Mouse (Mus musculus) midbrain, postnatal 0 days (tissue): ENCODE measurements around the gene Tesk2. TPM values are rescaled to one million over a fixed set of nuclear protein-coding genes. Genes with fewer than 3 reads are reported as not detected.

ENCODE experiments used
- ATAC-seq: fragments of 200-750 bp; cut with Nextera tagmentation; 2 replicates; pipeline ENCODE4 v1.8.0; 2017; ENCODE audit warnings: moderate number of reproducible peaks, mild to moderate bottlenecking, moderate TSS enrichment, moderate library complexity; ENCODE audit not compliant: low FRiP score
- DNase-seq: peaks from one replicate; pipeline ENCODE4 v3.0.0-alpha.2; 2015; ENCODE audit warnings: low spot score
- H3K27ac ChIP-seq: fragments of 300-500 bp; sonication (generic); 2 replicates; pipeline ENCODE4 v1.5.1; 2014; ENCODE audit warnings: low read depth, mild to moderate bottlenecking, low read length, mixed read lengths
- H3K27me3 ChIP-seq: fragments of 300-500 bp; sonication (generic); 2 replicates; pipeline ENCODE4 v1.6.1; 2014; ENCODE audit warnings: low read length, control low read depth, mixed read lengths; ENCODE audit not compliant: insufficient read depth
- H3K36me3 ChIP-seq: fragments of 300-500 bp; sonication (generic); 2 replicates; pipeline ENCODE4 v1.6.1; 2014; ENCODE audit warnings: low read length, control low read depth, mixed read lengths; ENCODE audit not compliant: insufficient read depth
- H3K4me1 ChIP-seq: fragments of 300-500 bp; sonication (generic); 2 replicates; pipeline ENCODE4 v1.6.1; 2014; ENCODE audit warnings: mild to moderate bottlenecking, control low read depth, antibody characterized with exemption, low read length, mixed read lengths; ENCODE audit not compliant: insufficient read depth
- H3K4me2 ChIP-seq: fragments of 300-500 bp; sonication (generic); 2 replicates; pipeline ENCODE4 v1.6.1; 2014; ENCODE audit warnings: low read depth, mild to moderate bottlenecking, low read length, mixed read lengths; ENCODE audit not compliant: poor library complexity, severe bottlenecking
- H3K4me3 ChIP-seq: fragments of 300-500 bp; sonication (generic); 2 replicates; pipeline ENCODE4 v1.5.1; 2014; ENCODE audit warnings: low read depth, mild to moderate bottlenecking, low read length, moderate library complexity
- H3K9ac ChIP-seq: fragments of 300-500 bp; sonication (generic); replicated peaks from 2 replicates; pipeline ENCODE4 v1.6.1; 2014; ENCODE audit warnings: mild to moderate bottlenecking, low read length, moderate library complexity, mixed read lengths; ENCODE audit not compliant: poor library complexity, severe bottlenecking
- H3K9me3 ChIP-seq: fragments of 300-500 bp; sonication (generic); 2 replicates; pipeline ENCODE4 v1.6.1; 2016; ENCODE audit warnings: low read length, control low read depth
- CTCF ChIP-seq: IDR thresholded peaks from 2 replicates; pipeline ENCODE4 v1.5.1; 2016; ENCODE audit warnings: antibody characterized with exemption, mild to moderate bottlenecking
- WGBS: fragments of 180-500 bp; shearing (Covaris S2); extraction: QIAGEN DNeasy Blood & Tissue Kit; methylation state at CpG from one replicate; pipeline ENCODE4 v1.1.7; 2014; 5-methylcytosine and 5-hydroxymethylcytosine counted together
- polyA plus RNA-seq: library from polyadenylated mRNA; unstranded; fragments of >200 nt; fragmentation: Nextera tagmentation; extraction: Ambion mirVana; gene quantifications from 2 replicates; pipeline ENCODE4 v1.2.1, GENCODE M21; 2015
- total RNA-seq: library from RNA; depleted of rRNA; stranded (reverse); fragments of >200 nt; gene quantifications from 2 replicates; pipeline ENCODE4 v1.2.3, GENCODE M21; 2014

Gene Tesk2
- total and polyA plus RNA-seq, 2 experiments from 2014 or later, result 0.77 to 1.6 TPM

DNA sequence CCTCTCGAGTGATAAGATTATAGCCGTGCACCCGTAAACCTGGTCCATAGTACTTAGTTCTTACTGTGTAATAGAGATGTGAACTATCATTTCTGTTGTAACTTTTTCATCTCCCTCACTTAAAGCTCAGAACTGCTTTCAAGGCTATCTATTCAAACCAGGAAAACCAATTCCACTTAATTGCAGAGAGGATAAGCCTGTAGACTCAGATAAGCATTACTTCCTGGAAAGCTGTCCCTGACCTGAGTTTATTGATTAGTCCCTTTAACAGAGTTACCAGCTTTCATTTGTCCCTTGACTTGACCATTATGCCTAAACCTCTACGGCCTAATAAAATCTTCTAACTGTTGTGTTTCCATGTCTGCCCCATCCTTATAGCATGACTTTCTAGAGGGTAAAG, 36.8 kb upstream of the Tesk2 start:
- Histone ChIP-seq H3K4me2 (no peak overlapping the region), H3K9me3 (no peaks in the 10 kb centered on the region), H3K4me3 (no peak overlapping the region), H3K36me3 (no peaks in the 10 kb centered on the region), H3K9ac (no peak overlapping the region), H3K27me3 (no peaks in the 10 kb centered on the region), H3K4me1 (peaks cover 3% of the 10 kb centered on the region; the same call in 1 of the 2 replicates), H3K27ac (no peak overlapping the region)
- DNase-seq, result no peak
- WGBS, result 88% methylated on average over 4 of the region's 4 CpGs
- ATAC-seq, result no peak
- TF ChIP-seq CTCF, result no peak

DNA sequence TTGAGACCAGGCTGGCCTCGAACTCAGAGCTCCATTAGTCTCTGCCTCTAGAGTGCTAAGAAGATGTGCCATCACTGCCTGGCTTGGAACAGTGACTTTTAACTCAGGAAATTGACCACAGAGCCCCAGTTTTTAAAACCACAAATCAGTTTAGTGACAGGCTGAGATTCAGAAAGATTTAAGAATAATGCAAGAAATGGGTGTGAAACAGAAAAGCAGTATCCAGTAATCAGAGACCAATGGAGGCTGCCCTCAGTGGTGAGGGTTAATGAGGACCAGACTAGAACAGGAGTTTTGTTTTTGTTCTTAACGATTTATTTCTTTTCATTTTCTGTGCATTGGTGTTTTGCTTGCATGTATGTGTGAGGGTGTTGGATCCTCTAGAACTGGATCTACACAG, 36.1 kb upstream of the Tesk2 start:
- Histone ChIP-seq H3K4me1 (peaks cover 3% of the 10 kb centered on the region; the same call in 1 of the 2 replicates), H3K4me3 (peak overlapping the region; percentile 59; the same call in 1 of the 2 replicates), H3K4me2 (peak overlapping the region; percentile 63), H3K27me3 (no peaks in the 10 kb centered on the region), H3K9ac (0 out of 2 replicates have a peak overlapping the region, but pooled peaks have one; percentile 69), H3K27ac (peak overlapping the region; percentile 85; the same call in 1 of the 2 replicates), H3K9me3 (no peaks in the 10 kb centered on the region), H3K36me3 (no peaks in the 10 kb centered on the region)
- 80% methylated on average over 2 of the region's 2 CpGs for WGBS
- DNase-seq (no peak), ATAC-seq (no peak)
- no peak for TF ChIP-seq CTCF

DNA sequence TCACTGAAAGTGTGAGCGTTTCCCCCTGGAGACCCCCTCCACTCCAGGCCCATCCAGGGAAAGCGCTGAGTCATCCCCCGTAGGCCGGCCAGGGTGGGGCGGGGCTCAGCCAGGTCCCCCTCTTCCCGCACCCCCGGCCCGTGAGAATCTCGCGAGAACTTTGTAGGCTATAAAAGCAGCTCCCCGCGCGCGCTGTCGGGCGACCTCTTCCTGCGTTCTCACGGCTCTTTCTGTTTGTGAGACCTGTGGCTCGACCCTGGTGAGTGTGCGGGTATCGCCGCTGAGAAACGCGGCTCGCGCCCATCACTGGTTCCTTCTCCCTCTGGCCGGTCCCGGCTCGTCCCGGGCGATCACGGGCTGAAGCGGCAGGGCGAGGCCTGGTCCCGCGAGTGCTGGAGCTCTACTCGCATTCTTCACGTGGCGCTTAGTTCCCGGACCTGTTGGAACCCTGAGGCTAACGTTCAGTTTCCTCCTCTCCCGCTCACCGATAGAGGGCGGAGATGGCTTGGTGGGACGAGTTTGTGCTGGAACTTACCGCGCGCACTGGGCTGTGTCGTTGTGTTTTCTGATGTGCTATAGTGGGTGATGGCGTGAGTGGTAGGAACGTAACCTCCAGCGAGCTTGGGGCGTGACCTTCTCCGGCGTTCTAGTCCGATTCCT, 35.2 kb upstream of the Tesk2 start, which contains the start of gene Prdx1:
Prdx1 (plus strand) TSS at position 143 of the 660 bp plus-strand sequence.
- Histone ChIP-seq H3K9ac (peak within 1 kb of the TSS; percentile 69), H3K4me2 (peak within 1 kb of the TSS; percentile 63), H3K27me3 (no peaks in the 10 kb centered on the region), H3K27ac (peak within 1 kb of the TSS; percentile 85), H3K4me1 (peaks cover 3% of the 10 kb centered on the region; the same call in 1 of the 2 replicates), H3K4me3 (peak within 1 kb of the TSS; percentile 59), H3K36me3 (no peaks in the 10 kb centered on the region), H3K9me3 (no peaks in the 10 kb centered on the region)
- peak; percentile 91 for DNase-seq
- under 1% methylated on average over 56 of the region's 56 CpGs for WGBS
- TF ChIP-seq CTCF, result peak; percentile 89
- ATAC-seq, result peak; percentile 98

DNA sequence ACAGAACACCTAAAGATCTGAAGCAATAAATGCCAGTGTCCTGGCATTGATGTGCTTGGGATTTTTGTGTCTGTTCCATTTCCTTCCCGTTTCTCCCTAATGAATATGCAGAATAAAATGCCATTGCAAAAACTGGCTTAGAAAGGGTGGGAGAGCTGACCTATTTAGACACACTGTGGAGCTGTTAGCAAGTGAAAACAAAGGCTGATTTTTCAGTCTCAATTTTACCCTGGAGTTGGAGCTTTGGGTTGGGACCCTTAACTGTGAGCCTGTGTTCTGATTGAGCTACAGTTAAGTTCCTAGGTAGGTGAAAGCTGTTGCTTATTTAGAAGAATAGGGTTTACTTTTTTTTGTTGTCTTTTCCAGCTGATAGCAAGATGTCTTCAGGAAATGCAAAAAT, 33.7 kb upstream of the Tesk2 start:
- no peak for DNase-seq
- WGBS, result 31% methylated on average over 1 of the region's 1 CpGs
- TF ChIP-seq CTCF, result no peak

DNA sequence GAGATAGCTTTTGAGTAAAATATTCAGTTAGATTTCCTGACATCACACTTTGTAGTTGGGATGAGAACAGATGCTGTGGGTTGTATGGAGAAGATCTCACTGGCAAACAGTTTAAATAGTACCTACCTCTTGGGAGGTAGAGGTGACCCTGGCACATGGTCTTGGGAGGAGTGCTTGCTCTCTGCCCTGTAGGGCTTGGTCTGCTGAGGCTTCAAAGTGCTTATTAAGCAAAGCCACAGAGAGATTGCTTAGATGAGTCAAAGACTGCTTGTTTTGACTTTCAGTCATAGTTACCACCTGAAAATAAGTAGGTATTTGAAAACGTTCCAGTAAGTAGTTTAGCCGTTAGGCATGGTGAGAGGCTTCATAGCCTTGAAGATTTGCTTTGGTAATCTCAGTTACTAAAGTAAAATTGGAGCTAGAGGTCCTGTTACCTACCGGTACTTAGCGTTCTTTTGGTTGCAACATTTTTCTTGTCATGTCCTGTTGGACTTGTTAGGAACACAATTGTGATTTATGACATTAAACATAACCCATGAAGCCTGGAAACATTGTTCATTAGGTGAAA, 31.4 kb upstream of the Tesk2 start:
- Histone ChIP-seq H3K36me3 (peaks cover 12% of the 10 kb centered on the region; the same call in 1 of the 2 replicates), H3K9ac (no peak overlapping the region), H3K27ac (no peak overlapping the region), H3K4me3 (no peak overlapping the region), H3K4me2 (no peak overlapping the region), H3K27me3 (no peaks in the 10 kb centered on the region), H3K4me1 (peaks cover 3% of the 10 kb centered on the region; the same call in 1 of the 2 replicates), H3K9me3 (no peaks in the 10 kb centered on the region)
- no peak for TF ChIP-seq CTCF
- ATAC-seq (no peak), DNase-seq (no peak)
- WGBS, result 91% methylated on average over 4 of the region's 4 CpGs

More for the DNA sequence above, 33.7 kb upstream of the Tesk2 start:
- H3K4me1 ChIP-seq, result peaks cover 3% of the 10 kb centered on the region; the same call in 1 of the 2 replicates
- H3K36me3 ChIP-seq, result no peaks in the 10 kb centered on the region
- H3K9me3 ChIP-seq, result no peaks in the 10 kb centered on the region
- no peak for ATAC-seq
- peak overlapping the region; percentile 63 for H3K4me2 ChIP-seq
- no peak overlapping the region for H3K27ac ChIP-seq
- no peak overlapping the region; the same call in 1 of the 2 replicates for H3K9ac ChIP-seq
- H3K4me3 ChIP-seq, result peak overlapping the region; percentile 59
- H3K27me3 ChIP-seq, result no peaks in the 10 kb centered on the region

DNA sequence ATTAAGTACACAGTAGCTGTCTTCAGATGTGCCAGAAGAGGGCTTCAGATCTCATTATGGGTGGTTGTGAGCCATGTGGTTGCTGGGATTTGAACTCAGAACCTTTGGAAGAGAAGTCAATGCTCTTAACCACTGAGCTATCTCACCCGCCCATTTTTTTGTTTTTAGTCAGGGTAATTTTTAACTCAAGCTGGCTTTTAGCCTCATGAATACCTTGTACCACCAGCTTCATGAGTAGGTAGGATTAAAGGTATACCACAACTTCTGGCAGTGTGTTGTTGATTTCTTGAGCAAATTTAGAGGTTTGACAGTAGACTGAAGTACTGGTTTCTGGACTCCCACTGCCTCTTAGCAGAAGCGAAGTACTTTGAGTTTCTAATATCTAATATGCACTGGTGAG, 28.6 kb upstream of the Tesk2 start:
- H3K4me1 ChIP-seq, result no peaks in the 10 kb centered on the region
- DNase-seq, result no peak
- WGBS, result 93% methylated on average over 2 of the region's 2 CpGs
- H3K27ac ChIP-seq, result no peak overlapping the region
- ATAC-seq, result no peak
- no peak overlapping the region for H3K4me3 ChIP-seq
- no peak overlapping the region for H3K9ac ChIP-seq
- no peaks in the 10 kb centered on the region for H3K9me3 ChIP-seq
- no peak for TF ChIP-seq CTCF
- no peak overlapping the region for H3K4me2 ChIP-seq
- H3K27me3 ChIP-seq, result no peaks in the 10 kb centered on the region
- H3K36me3 ChIP-seq, result peaks cover 20% of the 10 kb centered on the region; the same call in 1 of the 2 replicates
